Mouse (Mus musculus): ENCODE measurements around the gene 4930402H24Rik. TPM values are rescaled to one million over a fixed set of nuclear protein-coding genes. Genes with fewer than 3 reads are reported as not detected.
"Not testable (repeated sequence)": the region's sequence is repeated elsewhere in the genome, so short reads cannot be mapped to it uniquely, and the experiment has no call there.

4930402H24Rik gene
- polyA plus RNA-seq, 1 experiment from 2014 or later: 26.6 TPM

GRCm38 (mm10) chr2:130832582-130832981 is 73.6 kb downstream of the 4930402H24Rik start:
- Histone ChIP-seq H3K9ac (ENCODE audit: low read length) (no peak overlapping the region), H3K27ac (replicated peaks; ENCODE audit: low read depth, low read length) (no peak overlapping the region), H3K36me3 (ENCODE audit: control insufficient read depth, insufficient read depth, low read length) (no peaks in the 10 kb centered on the region), H3K4me3 (ENCODE audit: low read depth, low read length) (no peak overlapping the region), H3K27me3 (ENCODE audit: control insufficient read depth, insufficient read depth, low read length) (no peaks in the 10 kb centered on the region), H3K9me3 (ENCODE audit: control insufficient read depth, low read length) (no peaks in the 10 kb centered on the region), H3K4me1 (ENCODE audit: control insufficient read depth, insufficient read depth, low read length) (no peaks in the 10 kb centered on the region), H3K4me2 (ENCODE audit: low read depth, severe bottlenecking) (no peak overlapping the region)
- DNase-seq (ENCODE audit: low spot score) (no peak), ATAC-seq (ENCODE audit: insufficient number of reproducible peaks, low FRiP score, low TSS enrichment, low read depth) (no peak)
- WGBS: 83% methylated on average over 1 of the region's 1 CpGs

GRCm38 (mm10) chr2:130832012-130832411 is 74.2 kb downstream of the 4930402H24Rik start:
- DNase-seq (ENCODE audit: low spot score) (no peak), ATAC-seq (ENCODE audit: insufficient number of reproducible peaks, low FRiP score, low TSS enrichment, low read depth) (no peak)
- no peak overlapping the region for H3K4me3 ChIP-seq (ENCODE audit: low read depth, low read length)
- H3K4me2 ChIP-seq (ENCODE audit: low read depth, severe bottlenecking): no peak overlapping the region
- H3K9me3 ChIP-seq (ENCODE audit: control insufficient read depth, low read length): no peaks in the 10 kb centered on the region
- WGBS: 86% methylated on average over 2 of the region's 2 CpGs
- H3K27me3 ChIP-seq (ENCODE audit: control insufficient read depth, insufficient read depth, low read length): no peaks in the 10 kb centered on the region
- no peaks in the 10 kb centered on the region for H3K36me3 ChIP-seq (ENCODE audit: control insufficient read depth, insufficient read depth, low read length)
- no peaks in the 10 kb centered on the region for H3K4me1 ChIP-seq (ENCODE audit: control insufficient read depth, insufficient read depth, low read length)
- no peak overlapping the region for H3K9ac ChIP-seq (ENCODE audit: low read length)
- no peak overlapping the region for H3K27ac ChIP-seq (replicated peaks; ENCODE audit: low read depth, low read length)

GRCm38 (mm10) chr2:130830236-130830635 is 76.0 kb downstream of the 4930402H24Rik start:
- 80% methylated on average over 3 of the region's 3 CpGs for WGBS
- Histone ChIP-seq H3K27me3 (ENCODE audit: control insufficient read depth, insufficient read depth, low read length) (no peaks in the 10 kb centered on the region), H3K9me3 (ENCODE audit: control insufficient read depth, low read length) (no peaks in the 10 kb centered on the region), H3K9ac (ENCODE audit: low read length) (no peak overlapping the region), H3K4me1 (ENCODE audit: control insufficient read depth, insufficient read depth, low read length) (no peaks in the 10 kb centered on the region), H3K27ac (replicated peaks; ENCODE audit: low read depth, low read length) (no peak overlapping the region), H3K4me2 (ENCODE audit: low read depth, severe bottlenecking) (no peak overlapping the region), H3K4me3 (ENCODE audit: low read depth, low read length) (no peak overlapping the region), H3K36me3 (ENCODE audit: control insufficient read depth, insufficient read depth, low read length) (no peaks in the 10 kb centered on the region)
- DNase-seq (ENCODE audit: low spot score) (no peak), ATAC-seq (ENCODE audit: insufficient number of reproducible peaks, low FRiP score, low TSS enrichment, low read depth) (no peak)

GRCm38 (mm10) chr2:130829496-130829895 is 76.7 kb downstream of the 4930402H24Rik start:
- 82% methylated on average over 4 of the region's 4 CpGs for WGBS
- Histone ChIP-seq H3K9ac (ENCODE audit: low read length) (no peak overlapping the region), H3K4me1 (ENCODE audit: control insufficient read depth, insufficient read depth, low read length) (no peaks in the 10 kb centered on the region), H3K27me3 (ENCODE audit: control insufficient read depth, insufficient read depth, low read length) (no peaks in the 10 kb centered on the region), H3K4me2 (ENCODE audit: low read depth, severe bottlenecking) (no peak overlapping the region), H3K9me3 (ENCODE audit: control insufficient read depth, low read length) (no peaks in the 10 kb centered on the region), H3K36me3 (ENCODE audit: control insufficient read depth, insufficient read depth, low read length) (no peaks in the 10 kb centered on the region), H3K4me3 (ENCODE audit: low read depth, low read length) (no peak overlapping the region), H3K27ac (replicated peaks; ENCODE audit: low read depth, low read length) (no peak overlapping the region)
- ATAC-seq (ENCODE audit: insufficient number of reproducible peaks, low FRiP score, low TSS enrichment, low read depth) (no peak), DNase-seq (ENCODE audit: low spot score) (no peak)

GRCm38 (mm10) chr2:130828668-130829067 is 77.5 kb downstream of the 4930402H24Rik start:
- Histone ChIP-seq H3K4me2 (ENCODE audit: low read depth, severe bottlenecking) (no peak overlapping the region), H3K9ac (ENCODE audit: low read length) (no peak overlapping the region), H3K27me3 (ENCODE audit: control insufficient read depth, insufficient read depth, low read length) (no peaks in the 10 kb centered on the region), H3K4me3 (ENCODE audit: low read depth, low read length) (no peak overlapping the region), H3K4me1 (ENCODE audit: control insufficient read depth, insufficient read depth, low read length) (no peaks in the 10 kb centered on the region), H3K27ac (replicated peaks; ENCODE audit: low read depth, low read length) (no peak overlapping the region), H3K36me3 (ENCODE audit: control insufficient read depth, insufficient read depth, low read length) (no peaks in the 10 kb centered on the region), H3K9me3 (ENCODE audit: control insufficient read depth, low read length) (no peaks in the 10 kb centered on the region)
- ATAC-seq (ENCODE audit: insufficient number of reproducible peaks, low FRiP score, low TSS enrichment, low read depth): no peak
- DNase-seq (ENCODE audit: low spot score): no peak
- 85% methylated on average over 1 of the region's 1 CpGs for WGBS

GRCm38 (mm10) chr2:130828066-130828465 is 78.1 kb downstream of the 4930402H24Rik start:
- not testable (repeated sequence) for H3K27me3 ChIP-seq (ENCODE audit: control insufficient read depth, insufficient read depth, low read length); DNase-seq (ENCODE audit: low spot score); H3K9me3 ChIP-seq (ENCODE audit: control insufficient read depth, low read length); H3K4me1 ChIP-seq (ENCODE audit: control insufficient read depth, insufficient read depth, low read length); ATAC-seq (ENCODE audit: insufficient number of reproducible peaks, low FRiP score, low TSS enrichment, low read depth); H3K27ac ChIP-seq (replicated peaks; ENCODE audit: low read depth, low read length); H3K4me2 ChIP-seq (ENCODE audit: low read depth, severe bottlenecking); H3K4me3 ChIP-seq (ENCODE audit: low read depth, low read length); H3K9ac ChIP-seq (ENCODE audit: low read length); H3K36me3 ChIP-seq (ENCODE audit: control insufficient read depth, insufficient read depth, low read length)
- WGBS: 96% methylated on average over 3 of the region's 3 CpGs

GRCm38 (mm10) chr2:130827410-130827809 is 78.8 kb downstream of the 4930402H24Rik start:
- H3K4me1 ChIP-seq (ENCODE audit: control insufficient read depth, insufficient read depth, low read length): no peaks in the 10 kb centered on the region
- H3K27ac ChIP-seq (replicated peaks; ENCODE audit: low read depth, low read length): no peak overlapping the region
- H3K36me3 ChIP-seq (ENCODE audit: control insufficient read depth, insufficient read depth, low read length): no peaks in the 10 kb centered on the region
- H3K4me2 ChIP-seq (ENCODE audit: low read depth, severe bottlenecking): no peak overlapping the region
- WGBS: 82% methylated on average over 2 of the region's 2 CpGs
- H3K9ac ChIP-seq (ENCODE audit: low read length): no peak overlapping the region
- no peaks in the 10 kb centered on the region for H3K9me3 ChIP-seq (ENCODE audit: control insufficient read depth, low read length)
- no peak overlapping the region for H3K4me3 ChIP-seq (ENCODE audit: low read depth, low read length)
- no peaks in the 10 kb centered on the region for H3K27me3 ChIP-seq (ENCODE audit: control insufficient read depth, insufficient read depth, low read length)
- DNase-seq (ENCODE audit: low spot score) (no peak), ATAC-seq (ENCODE audit: insufficient number of reproducible peaks, low FRiP score, low TSS enrichment, low read depth) (no peak)

- H3K9ac ChIP-seq (ENCODE audit: low read length): no peak overlapping the region
- no peaks in the 10 kb centered on the region for H3K27me3 ChIP-seq (ENCODE audit: control insufficient read depth, insufficient read depth, low read length)
- H3K36me3 ChIP-seq (ENCODE audit: control insufficient read depth, insufficient read depth, low read length): no peaks in the 10 kb centered on the region
- no peak for ATAC-seq (ENCODE audit: insufficient number of reproducible peaks, low FRiP score, low TSS enrichment, low read depth)
- no peak overlapping the region for H3K27ac ChIP-seq (replicated peaks; ENCODE audit: low read depth, low read length)
- no peaks in the 10 kb centered on the region for H3K4me1 ChIP-seq (ENCODE audit: control insufficient read depth, insufficient read depth, low read length)
- H3K4me3 ChIP-seq (ENCODE audit: low read depth, low read length): no peak overlapping the region
- 86% methylated on average over 11 of the region's 11 CpGs for WGBS
- H3K9me3 ChIP-seq (ENCODE audit: control insufficient read depth, low read length): no peaks in the 10 kb centered on the region
- no peak overlapping the region for H3K4me2 ChIP-seq (ENCODE audit: low read depth, severe bottlenecking)
- DNase-seq (ENCODE audit: low spot score): no peak
Observed at GRCm38 (mm10) chr2:130818838-130819647, 87.2 kb downstream of the 4930402H24Rik start.

GRCm38 (mm10) chr2:130817865-130818264 is 88.3 kb downstream of the 4930402H24Rik start:
- 82% methylated on average over 1 of the region's 1 CpGs for WGBS
- Histone ChIP-seq H3K36me3 (ENCODE audit: control insufficient read depth, insufficient read depth, low read length) (no peaks in the 10 kb centered on the region), H3K9ac (ENCODE audit: low read length) (no peak overlapping the region), H3K27ac (replicated peaks; ENCODE audit: low read depth, low read length) (no peak overlapping the region), H3K27me3 (ENCODE audit: control insufficient read depth, insufficient read depth, low read length) (no peaks in the 10 kb centered on the region), H3K4me2 (ENCODE audit: low read depth, severe bottlenecking) (no peak overlapping the region), H3K4me1 (ENCODE audit: control insufficient read depth, insufficient read depth, low read length) (no peaks in the 10 kb centered on the region), H3K4me3 (ENCODE audit: low read depth, low read length) (no peak overlapping the region), H3K9me3 (ENCODE audit: control insufficient read depth, low read length) (no peaks in the 10 kb centered on the region)
- ATAC-seq (ENCODE audit: insufficient number of reproducible peaks, low FRiP score, low TSS enrichment, low read depth) (no peak), DNase-seq (ENCODE audit: low spot score) (no peak)

Measured in limb, embryonic 11.5 days (tissue).